Mouse (Mus musculus) cerebellum, adult 9-10 months (tissue): ENCODE results near the gene Asic2.

Source experiments
- DNase-seq: peaks from one replicate; pipeline ENCODE4 v3.0.0; 2022

The Asic2 gene

GRCm38 (mm10) chr11:80884521-80885231, 1083.6 kb downstream of the Asic2 start:
- peak; percentile 65 for DNase-seq

- no peak for DNase-seq
Measured at GRCm38 (mm10) chr11:80882229-80882810, 1085.9 kb downstream of the Asic2 start.

GRCm38 (mm10) chr11:80878026-80878425, 1090.2 kb downstream of the Asic2 start:
- DNase-seq, result no peak

GRCm38 (mm10) chr11:80877131-80877651, 1091.1 kb downstream of the Asic2 start:
- DNase-seq, result peak; percentile 88

GRCm38 (mm10) chr11:80872509-80873474, 1095.5 kb downstream of the Asic2 start:
- DNase-seq, result peak; percentile 78

GRCm38 (mm10) chr11:80868039-80868438, 1100.2 kb downstream of the Asic2 start:
- no peak for DNase-seq

GRCm38 (mm10) chr11:80862941-80863340, 1105.3 kb downstream of the Asic2 start:
- no peak for DNase-seq

GRCm38 (mm10) chr11:80858065-80858464, 1110.2 kb downstream of the Asic2 start, which contains the start of gene Spaca3:
Spaca3 (plus strand) TSS chr11:80858365.
- no peak for DNase-seq

- no peak for DNase-seq
Measured at GRCm38 (mm10) chr11:80856827-80857226, 1111.4 kb downstream of the Asic2 start.

GRCm38 (mm10) chr11:80854908-80855307, 1113.3 kb downstream of the Asic2 start:
- DNase-seq, result no peak

GRCm38 (mm10) chr11:80854430-80854829, 1113.8 kb downstream of the Asic2 start:
- no peak for DNase-seq

- no peak for DNase-seq
Measured at GRCm38 (mm10) chr11:80853014-80853413, 1115.2 kb downstream of the Asic2 start.

GRCm38 (mm10) chr11:80851859-80852258, 1116.4 kb downstream of the Asic2 start:
- DNase-seq, result no peak

GRCm38 (mm10) chr11:80848131-80848530, 1120.1 kb downstream of the Asic2 start:
- DNase-seq, result no peak

- DNase-seq, result no peak
Measured at GRCm38 (mm10) chr11:80846115-80846514, 1122.1 kb downstream of the Asic2 start.

GRCm38 (mm10) chr11:80845486-80845885, 1122.8 kb downstream of the Asic2 start:
- DNase-seq, result peak; percentile 27

- no peak for DNase-seq
Measured at GRCm38 (mm10) chr11:80843435-80843834, 1124.8 kb downstream of the Asic2 start.

GRCm38 (mm10) chr11:80838724-80839123, 1129.5 kb downstream of the Asic2 start:
- no peak for DNase-seq

GRCm38 (mm10) chr11:80835841-80836240, 1132.4 kb downstream of the Asic2 start:
- DNase-seq, result no peak

- DNase-seq, result no peak
Measured at GRCm38 (mm10) chr11:80835395-80835794, 1132.9 kb downstream of the Asic2 start.
